Mouse (Mus musculus) forebrain, embryonic 16.5 days (tissue): ENCODE results near the gene 1700018G05Rik. TPM values are rescaled to one million over a fixed set of nuclear protein-coding genes. Genes with fewer than 3 reads are reported as not detected.
"Not testable (repeated sequence)": the region's sequence is repeated elsewhere in the genome, so short reads cannot be mapped to it uniquely, and the experiment has no call there.

Experiments used
- ATAC-seq: fragments of 200-750 bp; cut with Nextera tagmentation; 2 replicates; pipeline ENCODE4 v1.8.0; 2017; ENCODE audit warnings: mild to moderate bottlenecking, moderate library complexity
- H3K27ac ChIP-seq: fragments of 300-500 bp; sonication (generic); 2 replicates; pipeline ENCODE4 v1.5.1; 2014; ENCODE audit warnings: low read length, control low read depth
- H3K27me3 ChIP-seq: fragments of 300-500 bp; sonication (generic); replicated peaks from 2 replicates; pipeline ENCODE4 v1.6.1; 2014; ENCODE audit warnings: low read length; ENCODE audit not compliant: control insufficient read depth, insufficient read depth
- H3K36me3 ChIP-seq: fragments of 300-500 bp; sonication (generic); 2 replicates; pipeline ENCODE4 v1.6.1; 2014; ENCODE audit not compliant: control insufficient read depth, insufficient read depth
- H3K4me1 ChIP-seq: fragments of 300-500 bp; sonication (generic); replicated peaks from 2 replicates; pipeline ENCODE4 v1.6.1; 2014; ENCODE audit warnings: low read length; ENCODE audit not compliant: control insufficient read depth, insufficient read depth
- H3K4me2 ChIP-seq: fragments of 300-500 bp; sonication (generic); 2 replicates; pipeline ENCODE4 v1.6.1; 2014; ENCODE audit warnings: mild to moderate bottlenecking, low read length, control low read depth
- H3K4me3 ChIP-seq: fragments of 300-500 bp; sonication (generic); replicated peaks from 2 replicates; pipeline ENCODE4 v1.5.1; 2014; ENCODE audit warnings: mild to moderate bottlenecking, low read length, control low read depth
- H3K9ac ChIP-seq: fragments of 300-500 bp; sonication (generic); replicated peaks from 2 replicates; pipeline ENCODE4 v1.6.1; 2014; ENCODE audit warnings: low read depth, low read length, control low read depth
- H3K9me3 ChIP-seq: fragments of 300-500 bp; sonication (generic); 2 replicates; pipeline ENCODE4 v1.6.1; 2016; ENCODE audit warnings: low read length; ENCODE audit not compliant: control insufficient read depth
- WGBS: fragments of 180-500 bp; shearing (Covaris S2); extraction: QIAGEN DNeasy Blood & Tissue Kit; methylation state at CpG from one replicate; pipeline ENCODE4 v1.1.7; 2014; 5-methylcytosine and 5-hydroxymethylcytosine counted together
- polyA plus RNA-seq: library from polyadenylated mRNA; unstranded; fragments of >200 nt; fragmentation: Nextera tagmentation; extraction: Ambion mirVana; gene quantifications from 2 replicates; pipeline ENCODE4 v1.2.1, GENCODE M21; 2015

The 1700018G05Rik gene
- polyA plus RNA-seq, result not detected in 2 replicates

GRCm38 (mm10) chrX:102928072-102928471 is at the start of gene 1700018G05Rik:
1700018G05Rik (plus strand) TSS chrX:102928372.
- H3K4me2 ChIP-seq, H3K27ac ChIP-seq, H3K9ac ChIP-seq, H3K4me1 ChIP-seq, H3K9me3 ChIP-seq, H3K4me3 ChIP-seq, H3K36me3 ChIP-seq, H3K27me3 ChIP-seq, ATAC-seq: not testable (repeated sequence)
- 98% methylated on average over 6 of the region's 6 CpGs for WGBS

GRCm38 (mm10) chrX:102908587-102908986 is 19.6 kb upstream of the 1700018G05Rik start, which contains the start of the genes Dmrtc1a and 1700011M02Rik:
Dmrtc1a (minus strand) TSS chrX:102908687.
1700011M02Rik (plus strand) TSS chrX:102908905.
- H3K9me3 ChIP-seq, H3K27me3 ChIP-seq, H3K4me3 ChIP-seq, H3K4me1 ChIP-seq, H3K27ac ChIP-seq, H3K36me3 ChIP-seq, ATAC-seq, H3K9ac ChIP-seq, H3K4me2 ChIP-seq: not testable (repeated sequence)
- 77% methylated on average over 5 of the region's 9 CpGs for WGBS

- not testable (repeated sequence) for H3K27ac ChIP-seq, H3K27me3 ChIP-seq, H3K36me3 ChIP-seq, H3K4me1 ChIP-seq, H3K4me2 ChIP-seq, H3K9ac ChIP-seq, H3K9me3 ChIP-seq, H3K4me3 ChIP-seq, ATAC-seq
- WGBS, result 59% methylated on average over 1 of the region's 1 CpGs
Measured at GRCm38 (mm10) chrX:102914823-102915222, 13.3 kb upstream of the 1700018G05Rik start.

GRCm38 (mm10) chrX:102926707-102927106 is 1.5 kb upstream of the 1700018G05Rik start:
- not testable (repeated sequence) for H3K9ac ChIP-seq, H3K27ac ChIP-seq, H3K36me3 ChIP-seq, H3K4me2 ChIP-seq, H3K4me1 ChIP-seq, H3K9me3 ChIP-seq, H3K27me3 ChIP-seq, H3K4me3 ChIP-seq
- ATAC-seq, result peak; percentile 61
- WGBS, result 22% methylated on average over 4 of the region's 4 CpGs

- H3K4me1 ChIP-seq, result no peaks in the 10 kb centered on the region
- H3K36me3 ChIP-seq, result no peaks in the 10 kb centered on the region
- no peak overlapping the region for H3K27ac ChIP-seq
- peak overlapping the region; percentile 52 for H3K4me2 ChIP-seq
- no peaks in the 10 kb centered on the region for H3K27me3 ChIP-seq
- H3K9ac ChIP-seq, result peak overlapping the region; percentile 76
- peak; percentile 11; the same call in 1 of the 2 replicates for ATAC-seq
- WGBS, result 49% methylated on average over 12 of the region's 12 CpGs
- peak overlapping the region; percentile 61 for H3K4me3 ChIP-seq
- H3K9me3 ChIP-seq, result no peaks in the 10 kb centered on the region
Measured at GRCm38 (mm10) chrX:102932992-102933570, 4.9 kb downstream of the 1700018G05Rik start.

- H3K4me2 ChIP-seq, result peak overlapping the region; percentile 52
- H3K4me3 ChIP-seq, result peak overlapping the region; percentile 61
- no peaks in the 10 kb centered on the region for H3K9me3 ChIP-seq
- no peaks in the 10 kb centered on the region for H3K4me1 ChIP-seq
- no peaks in the 10 kb centered on the region for H3K27me3 ChIP-seq
- peak; percentile 90 for ATAC-seq
- H3K9ac ChIP-seq, result peak overlapping the region; percentile 76
- H3K36me3 ChIP-seq, result no peaks in the 10 kb centered on the region
- H3K27ac ChIP-seq, result no peak overlapping the region
- 14% methylated on average over 49 of the region's 68 CpGs for WGBS
Measured at GRCm38 (mm10) chrX:102933571-102934394, 5.6 kb downstream of the 1700018G05Rik start.

- peak overlapping the region; percentile 52 for H3K4me2 ChIP-seq
- H3K9me3 ChIP-seq, result no peaks in the 10 kb centered on the region
- no peak overlapping the region for H3K9ac ChIP-seq
- peak; percentile 7; the same call in 1 of the 2 replicates for ATAC-seq
- H3K4me1 ChIP-seq, result no peaks in the 10 kb centered on the region
- H3K27me3 ChIP-seq, result no peaks in the 10 kb centered on the region
- peak overlapping the region; percentile 61 for H3K4me3 ChIP-seq
- H3K27ac ChIP-seq, result no peak overlapping the region
- no peaks in the 10 kb centered on the region for H3K36me3 ChIP-seq
- 52% methylated on average over 8 of the region's 8 CpGs for WGBS
Measured at GRCm38 (mm10) chrX:102934395-102934764, 6.2 kb downstream of the 1700018G05Rik start.

GRCm38 (mm10) chrX:102936743-102937142 is 8.6 kb downstream of the 1700018G05Rik start:
- 85% methylated on average over 5 of the region's 5 CpGs for WGBS
- H3K9ac ChIP-seq, result no peak overlapping the region
- no peak for ATAC-seq

GRCm38 (mm10) chrX:102950136-102950535 is 22.0 kb downstream of the 1700018G05Rik start:
- not testable (repeated sequence) for H3K4me1 ChIP-seq, H3K9ac ChIP-seq, H3K9me3 ChIP-seq, H3K36me3 ChIP-seq, H3K4me3 ChIP-seq, H3K27me3 ChIP-seq, H3K27ac ChIP-seq, H3K4me2 ChIP-seq, ATAC-seq
- WGBS, result 88% methylated on average over 11 of the region's 11 CpGs

More at GRCm38 (mm10) chrX:102936743-102937142, 8.6 kb downstream of the 1700018G05Rik start:
- H3K36me3 ChIP-seq, result no peaks in the 10 kb centered on the region
- no peak overlapping the region for H3K27ac ChIP-seq
- H3K9me3 ChIP-seq, result no peaks in the 10 kb centered on the region
- H3K4me1 ChIP-seq, result no peaks in the 10 kb centered on the region
- no peak overlapping the region for H3K4me2 ChIP-seq
- no peak overlapping the region for H3K4me3 ChIP-seq
- H3K27me3 ChIP-seq, result no peaks in the 10 kb centered on the region
